Comparison of ENCODE assay signal across 7 mouse cellular contexts in genomic region chr14:60378057-60378565, GRCm38 (mm10). TPM values are rescaled to one million over a fixed set of nuclear protein-coding genes. Genes with fewer than 3 reads are reported as not detected.
DNase-seq lines count a peak whose midpoint lies in the region; ATAC-seq and TF ChIP-seq lines count a peak whose summit lies in the region.

No protein-coding gene starts in this region.

- peak; percentile 87 for ATAC-seq in kidney, embryonic 16.5 days (ENCODE audit: low FRiP score, low TSS enrichment)
- ATAC-seq in limb, embryonic 14.5 days (ENCODE audit: low FRiP score, low read depth) = peak; percentile 92
- peak; percentile 93 for ATAC-seq in midbrain, embryonic 16.5 days

- H3K4me2 ChIP-seq in kidney, embryonic 16.5 days (replicated peaks; ENCODE audit: low read depth, low read length) = peak overlapping the region; percentile 95
- H3K4me2 ChIP-seq in limb, embryonic 14.5 days (replicated peaks; ENCODE audit: low read depth, low read length, severe bottlenecking) = peak overlapping the region; percentile 98
- H3K4me2 ChIP-seq in midbrain, embryonic 16.5 days (ENCODE audit: low read length) = peak overlapping the region; percentile 96

- no peaks in the 10 kb centered on the region for H3K36me3 ChIP-seq in kidney, embryonic 16.5 days (ENCODE audit: insufficient read depth, low read length)
- no peaks in the 10 kb centered on the region for H3K36me3 ChIP-seq in limb, embryonic 14.5 days (ENCODE audit: control insufficient read depth, insufficient read depth, low read length)
- no peaks in the 10 kb centered on the region for H3K36me3 ChIP-seq in midbrain, embryonic 16.5 days (ENCODE audit: control insufficient read depth, insufficient read depth, low read length)

- TF ChIP-seq POLR2A in limb, embryonic 14.5 days (IDR thresholded peaks at IDR 0.05; ENCODE audit: borderline replicate concordance, extremely low read depth, insufficient read depth, insufficient read length) = no peak

- peak; percentile 86 to 90 for DNase-seq in adrenal gland, postnatal 36 days
- DNase-seq in cerebellum, postnatal 25 days = peak; percentile 94 to 95
- DNase-seq in frontal cortex, postnatal 36 days (ENCODE audit: low spot score in 2 of 2) = peak; percentile 89 to 93
- DNase-seq in limb, embryonic 14.5 days (ENCODE audit: low spot score) = peak; percentile 77
- DNase-seq in testis, postnatal 10 days (ENCODE audit: low spot score) = peak; percentile 52

- under 1% methylated on average over 47 of the region's 53 CpGs for WGBS in kidney, embryonic 16.5 days
- under 1% methylated on average over 53 of the region's 53 CpGs for WGBS in limb, embryonic 14.5 days
- under 1% methylated on average over 53 of the region's 53 CpGs for whole genome bisulfite sequencing in midbrain, embryonic 16.5 days

- H3K4me1 ChIP-seq in kidney, embryonic 16.5 days (ENCODE audit: insufficient read depth, low read length) = no peaks in the 10 kb centered on the region; the same call in 1 of the 2 replicates
- no peaks in the 10 kb centered on the region for H3K4me1 ChIP-seq in limb, embryonic 14.5 days (ENCODE audit: control insufficient read depth, insufficient read depth, low read length)
- H3K4me1 ChIP-seq in midbrain, embryonic 16.5 days (ENCODE audit: control insufficient read depth, insufficient read depth, low read length) = peaks cover 38% of the 10 kb centered on the region

- no peak overlapping the region for H3K27ac ChIP-seq in kidney, embryonic 16.5 days (ENCODE audit: low read length)
- H3K27ac ChIP-seq in limb, embryonic 14.5 days (replicated peaks; ENCODE audit: low read depth, low read length) = no peak overlapping the region
- H3K27ac ChIP-seq in midbrain, embryonic 16.5 days (ENCODE audit: low read length) = peak overlapping the region; percentile 99

- peak overlapping the region; percentile 68 for H3K4me3 ChIP-seq in kidney, embryonic 16.5 days (ENCODE audit: low read length)
- peak overlapping the region; percentile 60 for H3K4me3 ChIP-seq in limb, embryonic 14.5 days (replicated peaks; ENCODE audit: low read length)
- H3K4me3 ChIP-seq in midbrain, embryonic 16.5 days (ENCODE audit: low read depth, low read length) = peak overlapping the region; percentile 96

- peaks cover 37% of the 10 kb centered on the region for H3K27me3 ChIP-seq in kidney, embryonic 16.5 days (ENCODE audit: insufficient read depth, low read length)
- peaks cover 22% of the 10 kb centered on the region for H3K27me3 ChIP-seq in limb, embryonic 14.5 days (ENCODE audit: control insufficient read depth, insufficient read depth, low read length)
- H3K27me3 ChIP-seq in midbrain, embryonic 16.5 days (ENCODE audit: control insufficient read depth, insufficient read depth, low read depth, low read length) = no peaks in the 10 kb centered on the region

- H3K9me3 ChIP-seq in kidney, embryonic 16.5 days (ENCODE audit: low read length) = no peaks in the 10 kb centered on the region
- no peaks in the 10 kb centered on the region for H3K9me3 ChIP-seq in limb, embryonic 14.5 days (ENCODE audit: control insufficient read depth, low read length)
- no peaks in the 10 kb centered on the region for H3K9me3 ChIP-seq in midbrain, embryonic 16.5 days (replicated peaks; ENCODE audit: control insufficient read depth, low read length, poor library complexity, severe bottlenecking)

- H3K9ac ChIP-seq in kidney, embryonic 16.5 days (replicated peaks; ENCODE audit: low read length) = peak overlapping the region; percentile 77
- peak overlapping the region; percentile 66 for H3K9ac ChIP-seq in limb, embryonic 14.5 days (ENCODE audit: low read depth, low read length, severe bottlenecking)
- peak overlapping the region; percentile 99 for H3K9ac ChIP-seq in midbrain, embryonic 16.5 days (ENCODE audit: low read depth, low read length)

RNA-seq across cellular contexts. Expression of gene Amer2, which starts 5.1 kb away (rescaled TPM):
- total RNA-seq in adrenal gland, postnatal 36 days (2021) = 1 to 10 TPM; 2.2 to 3.1 TPM
- 1.7 and 1.8 TPM in 2 replicates for polyA plus RNA-seq in kidney, embryonic 16.5 days (2015; fragmentation: Nextera tagmentation; extraction: Ambion mirVana)
- 0.87 and 0.89 TPM in 2 replicates for polyA plus RNA-seq in limb, embryonic 14.5 days (2012; rRNA removed)
- 0.58 and 1.00 TPM in 2 replicates for polyA plus RNA-seq in limb, embryonic 14.5 days (2014; fragmentation: Nextera tagmentation; extraction: Ambion mirVana)
- polyA plus RNA-seq in midbrain, embryonic 16.5 days (2015; fragmentation: Nextera tagmentation; extraction: Ambion mirVana) = 20.8 and 24.1 TPM in 2 replicates
